Mouse (Mus musculus) ZHBTc4 (cell line): ENCODE measurements at regions not wholly inside any gene's neighbourhood (a gene's known extent, or its start where the extent isn't known, plus 50 kb on each side); places are given as distances from the start of the nearest gene placed in this dataset.
A peak's percentile ranks its signal among the peaks of the same experiment; 100 is the strongest.

ENCODE experiments used
- DNase-seq: peaks from one replicate; pipeline ENCODE4 v3.0.0-alpha.2; 2011; ENCODE audit warnings: low read depth, low spot score

DNA sequence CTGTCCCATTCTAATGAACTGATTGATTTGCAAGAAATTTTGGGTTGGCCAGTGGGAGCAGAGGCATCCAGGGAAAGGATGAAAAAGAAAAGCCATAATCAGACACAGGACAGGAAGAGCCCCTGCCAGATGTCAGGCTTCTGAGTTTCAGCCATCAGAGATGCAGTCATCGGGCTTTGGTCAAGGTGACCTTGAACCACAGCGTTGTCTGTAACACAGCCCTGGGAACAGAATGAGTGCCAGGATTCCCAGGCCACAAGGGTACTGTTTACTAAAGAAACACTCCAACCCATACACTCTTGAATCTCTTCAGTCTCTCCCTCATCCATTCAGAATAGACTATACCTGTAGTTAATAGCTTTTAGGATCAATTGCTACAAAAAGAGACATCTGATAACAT lies 239.0 kb downstream of the Rplp1 start:
- DNase-seq = no peak

DNA sequence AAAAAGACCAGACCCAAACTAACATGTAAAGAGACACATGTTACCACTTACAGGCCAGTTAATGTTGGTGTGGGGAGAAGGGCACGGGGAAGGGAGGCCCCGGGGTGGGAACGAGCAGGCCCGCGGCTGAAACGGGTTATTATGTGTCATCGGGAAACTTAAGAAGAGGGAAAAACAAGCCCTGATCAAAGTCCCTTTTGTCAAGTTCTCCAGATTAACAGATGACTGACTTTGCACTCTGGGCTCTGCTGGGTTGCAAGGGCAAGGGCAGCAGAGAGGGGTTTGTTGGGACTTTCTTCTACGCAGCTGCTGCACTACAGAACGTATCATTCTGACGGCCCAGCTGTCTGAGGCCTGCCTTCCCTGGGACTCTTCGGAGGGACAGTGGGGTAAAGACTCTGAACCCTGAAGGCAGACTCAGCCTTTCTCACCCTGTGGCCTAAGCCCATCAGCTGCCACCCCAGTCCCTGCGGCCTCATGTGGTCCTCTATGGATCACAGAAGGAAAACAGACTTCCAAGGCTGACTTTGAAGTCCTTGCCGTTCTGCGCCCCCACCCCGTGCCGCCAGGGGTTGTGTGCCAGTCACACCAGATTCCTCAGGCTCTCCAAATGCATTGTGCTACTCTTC lies 240.7 kb downstream of the Rplp1 start:
- no peak for DNase-seq

DNA sequence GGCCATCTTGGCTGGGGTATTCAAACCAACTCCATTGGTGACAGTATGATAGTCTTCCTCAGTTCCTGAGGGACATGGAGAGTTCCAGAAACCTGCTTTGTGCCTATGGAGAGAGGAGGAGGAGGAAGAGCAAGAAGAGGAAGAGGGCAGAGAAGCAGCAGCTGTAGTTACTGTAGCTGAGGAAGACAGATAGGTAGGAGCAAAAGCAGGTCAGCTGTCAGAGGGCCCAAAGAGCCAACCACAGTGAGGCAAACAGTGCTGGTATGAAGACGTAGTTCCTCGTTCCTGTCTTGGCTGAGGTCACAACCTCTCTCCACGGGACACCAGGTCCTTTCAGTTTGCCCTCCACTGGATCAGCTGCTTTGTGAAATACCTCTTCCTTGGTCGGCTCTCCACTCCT lies 243.4 kb downstream of the Rplp1 start:
- no peak for DNase-seq

GRCm38 (mm10) chr9:61669729-61670520 lies 244.4 kb downstream of the Rplp1 start:
- peak; percentile 72 for DNase-seq

DNA sequence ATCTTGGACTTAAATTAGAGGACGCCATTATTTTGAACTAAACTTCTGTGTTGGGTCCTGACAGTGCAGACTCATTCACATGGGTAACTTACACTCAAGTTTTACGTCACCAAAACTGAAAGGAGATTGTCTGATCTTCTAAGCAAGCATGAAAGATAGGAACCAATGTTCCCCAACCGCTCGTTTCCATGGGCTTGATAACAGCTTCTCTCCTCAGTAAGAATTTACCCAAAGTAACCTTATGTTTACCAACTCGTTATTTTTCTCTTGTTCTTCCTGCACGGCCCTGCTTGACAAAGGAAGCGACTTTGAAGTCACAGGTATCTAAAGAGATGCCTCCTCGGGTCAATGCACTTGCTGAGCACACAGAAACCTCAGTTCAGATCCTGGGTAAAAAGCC lies 245.6 kb downstream of the Rplp1 start:
- no peak for DNase-seq

GRCm38 (mm10) chr9:61668157-61668697 lies 246.1 kb downstream of the Rplp1 start:
- DNase-seq = peak; percentile 79

DNA sequence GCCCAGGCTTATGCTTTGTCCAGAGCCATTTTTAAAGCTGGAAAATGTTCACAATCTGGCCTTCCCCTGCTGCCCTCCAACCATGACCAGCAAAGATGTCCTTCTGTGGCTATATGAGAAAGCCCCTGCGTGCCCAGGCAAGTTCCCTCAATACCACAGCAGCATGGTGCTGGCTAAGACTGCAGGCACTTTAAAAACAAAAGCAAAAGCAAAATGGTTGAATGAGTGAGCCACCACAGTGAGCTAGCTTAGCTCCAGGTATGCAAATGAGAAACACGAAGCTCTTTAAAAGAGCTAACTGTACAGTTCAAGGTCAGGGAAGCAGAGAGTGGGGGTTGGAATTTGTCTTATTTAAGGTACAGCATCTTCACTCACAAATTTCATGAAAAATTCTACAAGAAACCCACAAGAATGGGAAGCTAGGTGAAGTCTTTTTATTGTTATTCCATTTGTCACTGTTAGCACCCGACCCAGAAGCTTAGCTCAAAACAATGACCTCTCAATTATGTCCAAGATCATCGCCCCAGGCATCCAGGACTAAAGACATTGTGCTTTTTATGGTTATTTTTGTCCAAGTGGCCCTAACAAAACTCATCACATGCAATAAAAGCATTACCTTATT lies 246.8 kb downstream of the Rplp1 start:
- peak; percentile 76 for DNase-seq

DNA sequence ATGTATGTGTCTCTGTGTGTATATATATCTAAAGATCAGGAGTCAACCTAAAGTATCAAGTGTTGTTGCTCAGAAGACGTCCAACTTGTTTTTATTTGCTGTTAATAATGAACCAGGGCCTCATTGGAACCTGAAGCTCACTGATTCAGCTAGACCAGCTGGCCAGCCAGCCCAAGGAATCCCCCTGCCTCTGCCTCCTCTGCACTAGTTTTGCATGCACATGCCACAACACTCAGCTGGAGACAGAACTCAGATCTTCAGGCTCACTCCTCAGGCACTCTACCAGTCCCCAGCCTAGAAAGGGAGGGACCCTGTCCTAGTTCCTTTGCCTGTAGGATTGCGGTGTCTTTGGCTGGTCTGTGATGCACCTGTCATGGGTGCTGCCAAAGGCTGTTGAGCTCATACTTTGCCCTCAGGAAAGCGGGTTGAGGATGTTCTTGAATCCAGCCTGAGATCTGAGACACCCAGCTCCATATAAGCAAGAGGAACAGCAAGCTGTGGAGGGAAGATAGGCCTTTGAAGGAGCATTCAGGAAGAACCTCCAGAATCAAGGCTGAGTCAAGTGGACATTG lies 247.5 kb downstream of the Rplp1 start:
- DNase-seq = no peak

DNA sequence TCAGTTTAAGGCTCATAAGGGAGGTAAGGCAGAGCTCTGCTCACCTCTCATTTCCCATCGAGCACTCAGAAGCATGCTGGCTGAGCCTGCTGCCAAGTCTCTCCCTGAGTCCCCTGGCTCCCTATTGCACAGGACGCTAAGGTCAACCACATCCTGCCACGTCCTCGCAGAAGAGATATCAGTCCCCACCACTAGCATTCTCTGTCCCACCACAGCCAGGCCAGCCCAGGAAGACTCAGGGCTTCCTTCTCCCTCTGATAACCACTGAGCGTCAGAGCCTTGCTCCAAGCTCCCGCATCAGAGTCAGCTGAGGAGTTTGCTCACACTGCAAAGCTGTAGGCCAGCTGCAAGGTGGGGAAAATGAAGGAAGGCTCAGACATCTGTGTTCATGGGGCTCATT lies 248.2 kb downstream of the Rplp1 start:
- no peak for DNase-seq

DNA sequence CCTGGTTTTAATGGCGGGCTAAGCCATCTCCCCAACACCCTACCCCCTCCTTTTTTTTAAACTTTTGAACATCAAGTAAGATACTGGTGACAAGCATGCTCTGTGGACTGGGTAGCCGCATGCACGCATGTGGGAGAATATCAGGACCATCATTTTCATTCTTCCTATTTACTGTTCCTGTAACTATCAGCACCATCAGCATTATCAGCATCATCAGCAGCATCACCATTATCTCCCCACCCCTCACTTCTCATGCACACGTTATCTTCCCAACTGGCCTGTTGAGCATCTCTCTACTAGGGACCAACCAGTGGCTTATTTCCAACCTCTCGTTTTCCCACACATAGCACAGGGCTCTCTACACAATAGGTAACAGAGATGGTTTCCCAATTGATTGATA lies 249.1 kb downstream of the Rplp1 start:
- DNase-seq = no peak

DNA sequence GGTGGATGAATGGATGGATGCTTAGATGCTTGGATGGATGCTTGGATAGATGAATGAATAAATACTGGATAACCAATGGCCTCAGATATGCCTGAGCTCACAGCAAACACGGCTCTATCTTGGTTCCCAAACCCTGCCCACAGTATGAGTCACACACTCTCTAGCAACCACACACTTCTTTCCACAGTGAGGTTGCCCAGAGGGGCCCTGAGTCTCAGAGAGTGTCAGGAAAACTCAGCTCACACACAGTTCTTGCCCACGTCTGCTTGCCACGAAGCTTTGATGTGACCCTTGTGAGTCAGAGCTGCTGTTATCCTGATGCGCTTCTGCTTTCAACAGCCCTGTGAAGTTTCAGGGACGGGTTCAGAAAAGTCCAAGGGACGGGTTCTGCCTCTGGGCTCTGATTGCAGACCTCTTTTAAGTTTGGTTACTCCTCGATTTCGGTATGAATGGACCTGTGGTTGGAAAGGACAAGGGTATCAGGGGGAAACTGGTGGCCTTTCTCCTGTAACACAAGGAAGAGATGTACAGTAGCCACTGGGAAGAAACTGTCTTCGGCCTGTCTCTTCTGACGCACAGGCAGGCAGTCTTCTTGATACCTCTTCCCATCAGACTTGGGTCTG lies 250.2 kb downstream of the Rplp1 start:
- no peak for DNase-seq

- DNase-seq = no peak
Measured at GRCm38 (mm10) chr9:61662055-61663028, 252.0 kb downstream of the Rplp1 start.

- no peak for DNase-seq
Measured at GRCm38 (mm10) chr9:61660191-61660590, 254.2 kb downstream of the Rplp1 start.

DNA sequence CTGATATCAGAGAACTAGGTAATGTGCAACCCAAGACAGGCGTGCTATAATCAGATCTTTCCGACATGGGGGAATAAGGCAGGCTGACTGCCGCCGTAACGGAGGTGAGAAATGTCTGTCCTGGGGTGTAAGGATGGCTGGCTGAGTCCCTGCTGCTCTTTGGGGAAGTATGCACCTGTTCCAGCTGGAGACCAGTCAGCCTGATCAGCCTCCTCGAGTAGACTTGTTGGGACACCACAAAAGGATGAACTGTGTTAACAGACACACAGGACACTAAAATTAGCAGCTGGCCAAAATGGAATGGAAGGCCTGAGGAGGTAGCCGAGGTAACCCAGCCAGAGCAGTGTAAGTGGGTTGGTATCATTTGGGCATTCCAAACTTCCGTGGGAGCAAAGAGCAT lies 256.3 kb downstream of the Rplp1 start:
- DNase-seq = no peak

DNA sequence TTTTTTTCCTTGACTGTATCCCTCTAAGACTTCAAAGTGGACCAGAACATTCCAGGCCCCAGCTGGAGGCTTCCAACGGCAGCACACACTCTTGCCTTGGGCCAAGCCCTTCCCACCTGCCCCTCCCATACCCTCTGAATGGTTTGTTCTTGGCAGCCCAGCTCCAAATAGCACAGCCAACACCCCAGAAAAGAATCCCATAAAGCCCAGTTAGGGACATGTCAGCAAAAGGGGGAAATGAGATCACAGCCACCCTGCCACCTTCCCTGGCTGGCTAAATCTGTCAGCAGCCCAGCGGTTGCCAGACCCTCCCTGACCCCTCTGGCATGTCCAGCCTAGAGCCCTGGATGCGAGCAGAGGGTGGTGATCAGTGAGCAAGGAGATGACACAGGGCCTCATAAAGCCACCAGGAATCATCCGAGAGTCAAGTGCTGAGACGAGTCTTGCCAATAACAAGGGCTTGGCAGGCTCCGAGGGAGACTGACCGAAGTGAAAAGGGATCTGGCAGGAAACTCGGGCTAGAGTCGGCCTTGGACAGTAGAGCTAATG lies 258.8 kb downstream of the Rplp1 start:
- peak; percentile 87 for DNase-seq

- no peak for DNase-seq
Measured at GRCm38 (mm10) chr9:61645661-61646425, 268.5 kb downstream of the Rplp1 start.

DNA sequence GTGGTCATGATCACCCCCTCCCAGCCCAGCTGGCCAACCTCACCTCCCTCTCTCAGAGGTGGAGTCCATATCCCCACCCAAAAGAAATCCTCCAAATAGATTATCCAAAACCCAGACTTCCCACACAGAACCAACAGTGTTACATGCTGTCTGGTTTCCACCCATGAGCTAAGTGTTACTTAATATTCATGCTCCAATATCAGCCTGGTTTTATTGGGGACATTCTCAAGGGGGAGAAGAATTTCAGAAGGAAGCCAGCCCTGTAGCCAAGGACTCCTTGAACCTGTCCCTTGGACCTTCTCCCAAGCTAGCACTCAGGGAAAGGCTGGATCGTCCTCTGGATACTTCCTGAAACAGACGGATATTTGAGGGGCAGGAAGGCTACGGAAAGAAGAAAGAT lies 268.6 kb downstream of the Tle3 start:
- DNase-seq = no peak

DNA sequence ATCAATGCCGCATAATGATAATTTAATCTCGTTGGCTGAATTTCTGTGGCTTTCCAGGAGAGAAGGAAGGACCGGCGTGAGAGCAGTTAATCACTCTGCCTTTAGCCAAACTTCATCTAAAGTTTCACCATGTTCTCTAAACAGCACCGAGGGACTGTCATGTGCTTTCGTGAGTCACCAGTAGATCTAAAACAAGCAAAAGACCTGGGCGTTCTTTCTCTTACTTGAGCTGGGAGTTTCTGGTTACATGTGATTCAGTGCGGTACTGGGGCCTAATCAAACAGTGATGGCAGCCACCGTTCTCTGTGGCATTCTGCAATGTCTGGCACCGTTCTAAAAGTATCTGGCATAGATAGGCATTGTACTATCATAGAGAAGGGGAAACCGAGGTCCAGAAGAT lies 266.7 kb downstream of the Tle3 start:
- DNase-seq = no peak

GRCm38 (mm10) chr9:61633936-61634335 lies 261.8 kb downstream of the Tle3 start:
- DNase-seq = no peak

GRCm38 (mm10) chr9:61632602-61633001 lies 260.4 kb downstream of the Tle3 start:
- DNase-seq = no peak
